Mouse (Mus musculus): Measurements from ENCODE around the gene Ubap2l. TPM values are rescaled to one million over a fixed set of nuclear protein-coding genes. Genes with fewer than 3 reads are reported as not detected.

Gene Ubap2l
- polyA plus RNA-seq, 1 experiment from 2014 or later: 197 TPM

GRCm38 (mm10) chr3:89997791-89998495, 54.5 kb downstream of the Ubap2l start:
- peak; percentile 76 for ATAC-seq (replicated peaks; ENCODE audit: low FRiP score)
- Histone ChIP-seq H3K9ac (peak overlapping the region; percentile 82), H3K9me3 (replicated peaks) (no peaks in the 10 kb centered on the region), H3K4me3 (replicated peaks) (peak overlapping the region; percentile 78), H3K4me2 (peak overlapping the region; percentile 82), H3K36me3 (peaks cover 61% of the 10 kb centered on the region), H3K4me1 (peaks cover 14% of the 10 kb centered on the region), H3K27me3 (no peaks in the 10 kb centered on the region), H3K27ac (peak overlapping the region; percentile 98)
- 4% methylated on average over 23 of the region's 23 CpGs for WGBS

GRCm38 (mm10) chr3:89994807-89995515, 57.5 kb downstream of the Ubap2l start:
- WGBS: 92% methylated on average over 5 of the region's 5 CpGs
- no peak for ATAC-seq (replicated peaks; ENCODE audit: low FRiP score)

GRCm38 (mm10) chr3:89987822-89988221, 64.6 kb downstream of the Ubap2l start:
- no peak for ATAC-seq (replicated peaks; ENCODE audit: low FRiP score)
- H3K4me3 ChIP-seq (replicated peaks): no peak overlapping the region
- H3K4me2 ChIP-seq: no peak overlapping the region
- H3K27me3 ChIP-seq: no peaks in the 10 kb centered on the region
- no peak overlapping the region for H3K27ac ChIP-seq
- WGBS: 89% methylated on average over 4 of the region's 4 CpGs
- no peaks in the 10 kb centered on the region for H3K9me3 ChIP-seq (replicated peaks)
- H3K36me3 ChIP-seq: peaks cover 11% of the 10 kb centered on the region
- H3K9ac ChIP-seq: no peak overlapping the region
- H3K4me1 ChIP-seq: no peaks in the 10 kb centered on the region

More at GRCm38 (mm10) chr3:89994807-89995515, 57.5 kb downstream of the Ubap2l start:
- Histone ChIP-seq H3K9me3 (replicated peaks) (no peaks in the 10 kb centered on the region), H3K36me3 (peaks cover 48% of the 10 kb centered on the region), H3K9ac (no peak overlapping the region), H3K4me1 (peaks cover 14% of the 10 kb centered on the region), H3K4me2 (no peak overlapping the region), H3K27me3 (no peaks in the 10 kb centered on the region), H3K4me3 (replicated peaks) (no peak overlapping the region), H3K27ac (no peak overlapping the region)

GRCm38 (mm10) chr3:89987211-89987610, 65.2 kb downstream of the Ubap2l start:
- Histone ChIP-seq H3K27ac (no peak overlapping the region), H3K27me3 (no peaks in the 10 kb centered on the region), H3K36me3 (peaks cover 6% of the 10 kb centered on the region; the same call in 1 of the 2 replicates), H3K4me3 (replicated peaks) (no peak overlapping the region), H3K4me2 (no peak overlapping the region), H3K4me1 (no peaks in the 10 kb centered on the region), H3K9ac (no peak overlapping the region), H3K9me3 (replicated peaks) (no peaks in the 10 kb centered on the region)
- WGBS: 65% methylated on average over 3 of the region's 3 CpGs
- ATAC-seq (replicated peaks; ENCODE audit: low FRiP score): no peak

- Histone ChIP-seq H3K4me3 (replicated peaks) (no peak overlapping the region), H3K36me3 (no peaks in the 10 kb centered on the region), H3K9ac (no peak overlapping the region), H3K27ac (no peak overlapping the region), H3K4me2 (no peak overlapping the region), H3K4me1 (no peaks in the 10 kb centered on the region), H3K27me3 (no peaks in the 10 kb centered on the region), H3K9me3 (replicated peaks) (no peaks in the 10 kb centered on the region)
- no peak for ATAC-seq (replicated peaks; ENCODE audit: low FRiP score)
- 76% methylated on average over 5 of the region's 5 CpGs for WGBS
Observed at GRCm38 (mm10) chr3:89982426-89982825, 70.0 kb downstream of the Ubap2l start.

- Histone ChIP-seq H3K4me2 (no peak overlapping the region), H3K9me3 (replicated peaks) (no peaks in the 10 kb centered on the region), H3K4me1 (no peaks in the 10 kb centered on the region), H3K27ac (no peak overlapping the region), H3K4me3 (replicated peaks) (no peak overlapping the region), H3K36me3 (no peaks in the 10 kb centered on the region), H3K9ac (no peak overlapping the region), H3K27me3 (no peaks in the 10 kb centered on the region)
- no peak for ATAC-seq (replicated peaks; ENCODE audit: low FRiP score)
Observed at GRCm38 (mm10) chr3:89976859-89977258, 75.6 kb downstream of the Ubap2l start.

- Histone ChIP-seq H3K4me1 (peaks cover 14% of the 10 kb centered on the region), H3K36me3 (no peaks in the 10 kb centered on the region), H3K4me2 (no peak overlapping the region), H3K27ac (no peak overlapping the region), H3K27me3 (no peaks in the 10 kb centered on the region), H3K4me3 (replicated peaks) (no peak overlapping the region), H3K9me3 (replicated peaks) (no peaks in the 10 kb centered on the region), H3K9ac (no peak overlapping the region)
- ATAC-seq (replicated peaks; ENCODE audit: low FRiP score): no peak
- 55% methylated on average over 7 of the region's 7 CpGs for WGBS
Observed at GRCm38 (mm10) chr3:89968509-89968908, 83.9 kb downstream of the Ubap2l start.

GRCm38 (mm10) chr3:89966946-89967345, 85.5 kb downstream of the Ubap2l start:
- no peaks in the 10 kb centered on the region for H3K9me3 ChIP-seq (replicated peaks)
- H3K36me3 ChIP-seq: no peaks in the 10 kb centered on the region
- 72% methylated on average over 4 of the region's 4 CpGs for WGBS
- no peak overlapping the region for H3K4me3 ChIP-seq (replicated peaks)
- no peak overlapping the region for H3K27ac ChIP-seq
- H3K4me1 ChIP-seq: peaks cover 22% of the 10 kb centered on the region
- H3K9ac ChIP-seq: no peak overlapping the region
- H3K4me2 ChIP-seq: no peak overlapping the region
- no peaks in the 10 kb centered on the region for H3K27me3 ChIP-seq
- no peak for ATAC-seq (replicated peaks; ENCODE audit: low FRiP score)

GRCm38 (mm10) chr3:89965972-89966371, 86.5 kb downstream of the Ubap2l start:
- Histone ChIP-seq H3K4me3 (replicated peaks) (no peak overlapping the region), H3K4me1 (peaks cover 32% of the 10 kb centered on the region), H3K27ac (no peak overlapping the region), H3K4me2 (no peak overlapping the region), H3K36me3 (no peaks in the 10 kb centered on the region), H3K27me3 (no peaks in the 10 kb centered on the region), H3K9me3 (replicated peaks) (no peaks in the 10 kb centered on the region), H3K9ac (no peak overlapping the region)
- WGBS: 77% methylated on average over 5 of the region's 5 CpGs
- no peak for ATAC-seq (replicated peaks; ENCODE audit: low FRiP score)

- no peaks in the 10 kb centered on the region for H3K27me3 ChIP-seq
- H3K36me3 ChIP-seq: no peaks in the 10 kb centered on the region
- no peak for ATAC-seq (replicated peaks; ENCODE audit: low FRiP score)
- 94% methylated on average over 8 of the region's 8 CpGs for WGBS
- H3K4me1 ChIP-seq: peaks cover 36% of the 10 kb centered on the region
- no peak overlapping the region for H3K27ac ChIP-seq
- H3K4me2 ChIP-seq: no peak overlapping the region
- no peak overlapping the region for H3K4me3 ChIP-seq (replicated peaks)
- no peak overlapping the region for H3K9ac ChIP-seq
- no peaks in the 10 kb centered on the region for H3K9me3 ChIP-seq (replicated peaks)
Observed at GRCm38 (mm10) chr3:89965557-89965956, 86.9 kb downstream of the Ubap2l start.

GRCm38 (mm10) chr3:89963926-89964739, 88.3 kb downstream of the Ubap2l start:
- ATAC-seq (replicated peaks; ENCODE audit: low FRiP score): no peak
- H3K27me3 ChIP-seq: no peaks in the 10 kb centered on the region
- H3K4me1 ChIP-seq: peaks cover 47% of the 10 kb centered on the region
- H3K27ac ChIP-seq: peak overlapping the region; percentile 94
- H3K9me3 ChIP-seq (replicated peaks): no peaks in the 10 kb centered on the region
- peak overlapping the region; percentile 93 for H3K9ac ChIP-seq
- no peaks in the 10 kb centered on the region; the same call in 1 of the 2 replicates for H3K36me3 ChIP-seq
- H3K4me2 ChIP-seq: peak overlapping the region; percentile 95
- peak overlapping the region; percentile 99 for H3K4me3 ChIP-seq (replicated peaks)
- 30% methylated on average over 22 of the region's 22 CpGs for WGBS

All from kidney, embryonic 15.5 days (tissue).